Mouse (Mus musculus): ENCODE data around the gene Thumpd2.
A peak's percentile ranks its signal among the peaks of the same experiment; 100 is the strongest.

Gene Thumpd2

GRCm38 (mm10) chr17:81032957-81033356 is 31.9 kb downstream of the Thumpd2 start:
- no peak for DNase-seq (ENCODE audit: low spot score in 2 of 2)

- no peak for DNase-seq (ENCODE audit: low spot score in 2 of 2)
Observed at GRCm38 (mm10) chr17:81031830-81032442, 32.9 kb downstream of the Thumpd2 start.

GRCm38 (mm10) chr17:81027331-81027730 is 37.6 kb downstream of the Thumpd2 start:
- DNase-seq (ENCODE audit: low spot score in 2 of 2), result no peak

- DNase-seq (ENCODE audit: low spot score in 2 of 2), result no peak
Observed at GRCm38 (mm10) chr17:81017132-81017531, 47.8 kb downstream of the Thumpd2 start.

- DNase-seq (ENCODE audit: low spot score in 2 of 2), result no peak
Observed at GRCm38 (mm10) chr17:81015814-81016447, 49.0 kb downstream of the Thumpd2 start.

- no peak for DNase-seq (ENCODE audit: low spot score in 2 of 2)
Observed at GRCm38 (mm10) chr17:81010844-81011685, 53.8 kb downstream of the Thumpd2 start.

GRCm38 (mm10) chr17:81010199-81010598 is 54.7 kb downstream of the Thumpd2 start:
- no peak for DNase-seq (ENCODE audit: low spot score in 2 of 2)

DNA sequence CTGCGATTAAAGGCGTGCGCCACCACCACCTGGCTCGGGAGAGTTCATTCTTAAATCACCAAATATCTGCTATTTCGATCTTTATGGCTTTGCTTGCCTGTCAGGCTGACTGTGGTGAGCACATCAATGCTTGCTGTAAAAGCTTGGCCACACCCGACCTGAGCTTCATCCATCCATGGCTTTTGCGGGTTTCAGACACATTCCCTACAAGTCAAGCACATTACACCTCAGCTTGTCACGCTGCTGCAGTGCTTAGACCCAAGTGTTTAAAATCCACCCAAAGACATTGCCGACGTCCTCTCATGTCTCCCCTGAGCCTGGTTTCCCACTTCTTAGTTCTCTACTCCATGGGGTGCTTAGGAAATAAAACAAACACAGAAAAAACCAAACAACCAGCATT is 55.8 kb downstream of the Thumpd2 start:
- no peak for DNase-seq (ENCODE audit: low spot score in 2 of 2)

DNA sequence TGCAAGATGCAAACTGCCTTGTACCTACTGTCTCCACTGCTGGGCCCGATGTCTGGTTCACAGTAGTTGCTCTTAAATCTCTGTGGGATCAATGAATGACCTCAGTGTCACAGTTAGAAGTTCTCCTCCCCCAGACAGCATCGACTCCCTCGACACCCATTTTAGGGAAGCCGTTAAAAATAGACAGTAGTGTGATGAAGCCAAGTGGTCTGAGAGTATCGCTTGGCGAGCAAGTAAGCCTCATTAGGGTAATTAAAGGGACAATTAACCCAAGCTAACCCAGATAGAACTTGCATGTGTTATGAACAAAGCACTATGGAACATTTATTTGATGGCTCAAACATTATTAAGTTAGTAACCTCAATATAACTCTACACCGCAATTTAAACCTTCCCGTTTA is 59.6 kb downstream of the Thumpd2 start:
- DNase-seq (ENCODE audit: low spot score in 2 of 2), result no peak

GRCm38 (mm10) chr17:81004454-81004853 is 60.4 kb downstream of the Thumpd2 start:
- no peak for DNase-seq (ENCODE audit: low spot score in 2 of 2)

- no peak for DNase-seq (ENCODE audit: low spot score in 2 of 2)
Observed at GRCm38 (mm10) chr17:81002130-81002529, 62.8 kb downstream of the Thumpd2 start.

DNA sequence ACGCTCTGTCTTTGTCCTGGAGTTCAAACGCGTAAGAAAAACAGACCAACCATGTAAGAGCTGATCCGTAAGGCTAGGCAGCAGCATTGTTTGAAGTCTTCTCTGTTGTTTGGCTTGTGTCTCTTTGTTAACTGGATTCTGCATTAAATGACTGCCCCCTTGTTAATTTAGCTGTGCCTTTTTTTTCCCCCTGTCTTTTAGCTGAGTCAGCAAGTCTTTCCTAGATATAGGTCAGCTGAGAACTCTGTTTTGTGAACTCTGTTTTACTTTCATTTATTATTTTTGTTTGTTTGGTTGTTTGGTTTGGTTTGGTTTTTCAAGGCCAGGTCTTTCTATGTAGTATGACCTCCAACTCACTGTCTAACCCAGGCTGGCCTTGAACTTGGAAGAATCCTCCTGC is 63.2 kb downstream of the Thumpd2 start:
- no peak for DNase-seq (ENCODE audit: low spot score in 2 of 2)

DNA sequence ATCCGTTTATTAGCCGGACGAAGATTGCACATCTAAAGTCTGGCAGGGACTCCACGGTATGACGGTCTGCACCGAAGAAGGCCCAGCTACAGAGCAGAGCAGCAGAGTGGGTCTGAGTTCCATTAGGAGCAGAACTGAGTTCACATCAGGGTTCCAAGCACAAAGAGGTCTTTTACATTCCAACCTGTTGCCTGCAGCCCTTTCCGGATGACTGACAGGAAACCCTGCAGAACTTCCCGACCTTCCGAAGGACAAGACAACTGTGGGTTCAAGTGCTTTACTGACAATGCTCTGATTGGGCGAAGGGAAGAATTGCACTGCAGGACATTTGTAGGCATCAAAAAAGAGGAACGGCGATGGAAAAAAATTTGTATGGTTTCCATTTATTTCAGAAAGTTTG is 63.9 kb downstream of the Thumpd2 start:
- DNase-seq (ENCODE audit: low spot score in 2 of 2), result no peak

DNA sequence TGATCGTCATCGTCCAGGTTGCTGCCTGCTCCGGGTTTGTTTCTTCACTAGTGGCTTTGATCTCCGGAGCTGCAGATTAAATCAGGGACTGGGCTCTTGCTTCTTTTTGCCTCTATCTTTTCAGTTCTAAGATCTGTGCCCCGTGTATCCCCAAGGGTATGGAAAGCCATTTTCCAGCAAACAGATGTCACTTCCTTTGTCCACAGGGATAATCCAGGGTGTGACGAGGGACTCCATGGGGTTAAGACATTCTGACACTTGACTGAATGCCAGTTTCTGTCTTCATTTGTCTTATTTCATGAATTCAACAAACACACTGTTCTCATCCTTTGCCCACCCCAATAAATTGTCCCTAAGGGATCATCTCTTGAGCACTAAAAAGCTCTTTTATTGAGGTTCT is 65.9 kb downstream of the Thumpd2 start:
- DNase-seq (ENCODE audit: low spot score in 2 of 2), result no peak

DNA sequence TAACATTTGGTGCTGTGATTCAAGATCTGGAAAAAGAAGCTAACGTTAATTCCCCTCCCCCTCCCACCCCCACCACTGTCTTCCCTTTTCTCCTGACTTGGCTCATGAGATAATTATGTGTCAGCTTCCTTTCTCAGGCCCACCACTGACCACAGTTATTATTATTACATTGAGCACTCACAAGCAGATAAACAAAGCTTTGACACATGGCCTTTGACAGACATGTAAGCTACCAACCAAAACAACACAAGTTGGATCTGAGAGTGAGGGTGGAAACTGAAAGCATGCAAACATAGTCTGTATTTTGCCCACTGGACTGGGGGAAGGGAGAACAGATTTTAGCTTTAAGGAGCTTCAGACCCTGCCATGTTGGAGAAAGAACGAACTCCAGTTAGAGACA is 67.7 kb downstream of the Thumpd2 start:
- DNase-seq (ENCODE audit: low spot score in 2 of 2), result no peak

- DNase-seq (ENCODE audit: low spot score in 2 of 2), result no peak
Observed at GRCm38 (mm10) chr17:80991535-80992127, 73.3 kb downstream of the Thumpd2 start.

DNA sequence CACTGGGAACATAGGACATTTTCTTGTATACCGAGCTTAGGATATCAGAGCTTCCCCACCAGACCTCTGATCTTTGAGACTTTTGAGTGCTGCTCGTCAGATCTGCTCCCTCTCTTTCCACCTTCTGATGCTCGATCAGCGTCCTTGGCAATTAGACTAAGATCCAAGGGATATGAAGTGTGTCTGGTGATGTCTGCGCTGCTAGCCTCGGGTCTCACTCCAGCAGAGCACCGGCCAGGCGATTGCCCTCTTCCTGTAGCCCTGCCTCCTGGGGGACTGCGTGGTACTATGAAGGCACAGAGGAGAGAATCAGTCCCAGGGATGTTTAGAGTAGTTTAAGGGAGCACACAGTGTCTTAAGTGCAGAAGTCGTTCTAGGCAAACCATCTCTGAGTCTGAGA is 81.9 kb downstream of the Thumpd2 start:
- no peak for DNase-seq (ENCODE audit: low spot score in 2 of 2)

- peak; percentile 40 to 49 for DNase-seq (ENCODE audit: low spot score in 2 of 2)
Observed at GRCm38 (mm10) chr17:80982412-80982787, 82.5 kb downstream of the Thumpd2 start.

- peak; percentile 16 to 20 for DNase-seq (ENCODE audit: low spot score in 2 of 2)
Observed at GRCm38 (mm10) chr17:80981721-80982411, 83.0 kb downstream of the Thumpd2 start.

- no peak for DNase-seq (ENCODE audit: low spot score in 2 of 2)
Observed at GRCm38 (mm10) chr17:80980096-80980495, 84.8 kb downstream of the Thumpd2 start.

- no peak for DNase-seq (ENCODE audit: low spot score in 2 of 2)
Observed at GRCm38 (mm10) chr17:80977245-80977644, 87.6 kb downstream of the Thumpd2 start.

All from urinary bladder, adult 18-20 months (tissue).